Mouse (Mus musculus) forebrain, embryonic 16.5 days (tissue): ENCODE results near the gene Arhgap18. TPM values are rescaled to one million over a fixed set of nuclear protein-coding genes. Genes with fewer than 3 reads are reported as not detected.

Experiments used
- ATAC-seq: fragments of 200-750 bp; cut with Nextera tagmentation; 2 replicates; pipeline ENCODE4 v1.8.0; 2017; ENCODE audit warnings: mild to moderate bottlenecking, moderate library complexity
- H3K27ac ChIP-seq: fragments of 300-500 bp; sonication (generic); 2 replicates; pipeline ENCODE4 v1.5.1; 2014; ENCODE audit warnings: low read length, control low read depth
- H3K27me3 ChIP-seq: fragments of 300-500 bp; sonication (generic); replicated peaks from 2 replicates; pipeline ENCODE4 v1.6.1; 2014; ENCODE audit warnings: low read length; ENCODE audit not compliant: control insufficient read depth, insufficient read depth
- H3K36me3 ChIP-seq: fragments of 300-500 bp; sonication (generic); 2 replicates; pipeline ENCODE4 v1.6.1; 2014; ENCODE audit not compliant: control insufficient read depth, insufficient read depth
- H3K4me1 ChIP-seq: fragments of 300-500 bp; sonication (generic); replicated peaks from 2 replicates; pipeline ENCODE4 v1.6.1; 2014; ENCODE audit warnings: low read length; ENCODE audit not compliant: control insufficient read depth, insufficient read depth
- H3K4me2 ChIP-seq: fragments of 300-500 bp; sonication (generic); 2 replicates; pipeline ENCODE4 v1.6.1; 2014; ENCODE audit warnings: mild to moderate bottlenecking, low read length, control low read depth
- H3K4me3 ChIP-seq: fragments of 300-500 bp; sonication (generic); replicated peaks from 2 replicates; pipeline ENCODE4 v1.5.1; 2014; ENCODE audit warnings: mild to moderate bottlenecking, low read length, control low read depth
- H3K9ac ChIP-seq: fragments of 300-500 bp; sonication (generic); replicated peaks from 2 replicates; pipeline ENCODE4 v1.6.1; 2014; ENCODE audit warnings: low read depth, low read length, control low read depth
- H3K9me3 ChIP-seq: fragments of 300-500 bp; sonication (generic); 2 replicates; pipeline ENCODE4 v1.6.1; 2016; ENCODE audit warnings: low read length; ENCODE audit not compliant: control insufficient read depth
- WGBS: fragments of 180-500 bp; shearing (Covaris S2); extraction: QIAGEN DNeasy Blood & Tissue Kit; methylation state at CpG from one replicate; pipeline ENCODE4 v1.1.7; 2014; 5-methylcytosine and 5-hydroxymethylcytosine counted together
- polyA plus RNA-seq: library from polyadenylated mRNA; unstranded; fragments of >200 nt; fragmentation: Nextera tagmentation; extraction: Ambion mirVana; gene quantifications from 2 replicates; pipeline ENCODE4 v1.2.1, GENCODE M21; 2015

The Arhgap18 gene
- polyA plus RNA-seq, 1 experiment from 2014 or later: 13.2 TPM

DNA sequence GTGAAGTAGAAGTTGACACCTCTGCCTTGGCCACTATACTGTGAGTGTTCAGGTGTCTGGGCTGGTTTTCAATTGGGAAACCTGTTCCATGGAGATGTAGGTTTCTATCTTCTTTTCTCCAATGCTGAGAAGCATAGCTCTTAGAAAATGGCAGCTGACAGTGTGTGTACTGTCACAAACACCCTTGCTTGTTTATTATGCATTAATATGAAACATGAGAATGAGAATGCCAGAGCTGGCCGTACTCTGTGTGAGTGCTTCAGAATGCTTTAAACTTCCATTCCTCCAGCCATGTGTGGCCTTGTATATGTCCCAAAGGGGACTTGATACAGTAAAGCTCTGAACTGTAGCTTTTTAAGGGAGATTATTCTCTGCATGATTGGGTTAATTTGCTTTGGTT is 110.8 kb downstream of the Arhgap18 start:
- no peak for ATAC-seq
- no peak overlapping the region for H3K9ac ChIP-seq
- 84% methylated on average over 1 of the region's 1 CpGs for whole genome bisulfite sequencing
- no peaks in the 10 kb centered on the region for H3K27me3 ChIP-seq
- H3K4me3 ChIP-seq: no peak overlapping the region
- no peaks in the 10 kb centered on the region for H3K9me3 ChIP-seq
- H3K4me1 ChIP-seq: no peaks in the 10 kb centered on the region
- H3K36me3 ChIP-seq: no peaks in the 10 kb centered on the region
- H3K4me2 ChIP-seq: no peak overlapping the region
- no peak overlapping the region for H3K27ac ChIP-seq

DNA sequence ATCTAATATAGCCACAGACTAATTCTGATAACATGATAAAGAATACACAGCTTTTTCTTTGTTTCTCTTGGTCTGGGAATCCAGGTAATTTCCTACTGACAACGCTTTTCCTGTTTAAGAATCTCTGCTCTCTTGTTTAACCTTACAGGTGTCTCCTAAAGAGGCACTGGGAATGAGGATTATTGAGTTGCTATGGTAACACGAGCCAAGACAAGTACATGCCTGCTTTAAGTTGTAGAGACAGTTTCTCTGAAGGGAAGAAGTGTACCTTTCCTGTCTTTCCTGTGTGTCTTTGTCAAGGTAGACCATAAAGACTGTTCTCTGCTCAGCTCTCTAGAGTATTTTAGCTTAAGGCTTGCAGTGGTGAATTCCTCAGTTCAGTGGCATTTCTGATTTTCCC is 117.6 kb downstream of the Arhgap18 start:
- Histone ChIP-seq H3K27ac (no peak overlapping the region), H3K9ac (no peak overlapping the region), H3K36me3 (no peaks in the 10 kb centered on the region), H3K4me1 (no peaks in the 10 kb centered on the region), H3K27me3 (no peaks in the 10 kb centered on the region), H3K4me3 (no peak overlapping the region), H3K4me2 (no peak overlapping the region), H3K9me3 (no peaks in the 10 kb centered on the region)
- WGBS: 55% methylated on average over 2 of the region's 2 CpGs
- ATAC-seq: peak; percentile 49; the same call in 1 of the 2 replicates

DNA sequence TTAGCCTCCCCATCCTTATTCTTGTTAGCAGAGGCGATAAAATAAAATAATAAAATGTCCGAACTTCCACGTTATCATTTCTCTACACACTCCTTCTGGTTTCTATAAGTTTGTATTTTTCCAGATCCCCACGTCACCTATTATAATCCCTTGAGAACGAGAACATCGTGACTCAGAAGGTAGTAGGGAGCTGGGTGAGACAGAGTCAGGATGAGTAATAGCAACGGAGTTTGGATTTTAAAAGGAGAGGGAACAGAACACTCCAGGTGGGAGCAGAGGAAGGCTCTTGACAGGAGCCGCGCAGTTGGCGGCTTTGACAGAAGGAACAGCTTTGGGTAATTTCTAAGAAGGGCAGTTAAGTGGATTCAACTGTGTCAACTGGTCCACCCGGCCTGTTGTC is 124.1 kb downstream of the Arhgap18 start:
- H3K27me3 ChIP-seq: no peaks in the 10 kb centered on the region
- no peak overlapping the region for H3K9ac ChIP-seq
- H3K4me2 ChIP-seq: no peak overlapping the region
- 86% methylated on average over 11 of the region's 11 CpGs for WGBS
- no peaks in the 10 kb centered on the region for H3K36me3 ChIP-seq
- no peaks in the 10 kb centered on the region for H3K9me3 ChIP-seq
- no peak overlapping the region for H3K4me3 ChIP-seq
- no peak overlapping the region for H3K27ac ChIP-seq
- H3K4me1 ChIP-seq: no peaks in the 10 kb centered on the region
- no peak for ATAC-seq

DNA sequence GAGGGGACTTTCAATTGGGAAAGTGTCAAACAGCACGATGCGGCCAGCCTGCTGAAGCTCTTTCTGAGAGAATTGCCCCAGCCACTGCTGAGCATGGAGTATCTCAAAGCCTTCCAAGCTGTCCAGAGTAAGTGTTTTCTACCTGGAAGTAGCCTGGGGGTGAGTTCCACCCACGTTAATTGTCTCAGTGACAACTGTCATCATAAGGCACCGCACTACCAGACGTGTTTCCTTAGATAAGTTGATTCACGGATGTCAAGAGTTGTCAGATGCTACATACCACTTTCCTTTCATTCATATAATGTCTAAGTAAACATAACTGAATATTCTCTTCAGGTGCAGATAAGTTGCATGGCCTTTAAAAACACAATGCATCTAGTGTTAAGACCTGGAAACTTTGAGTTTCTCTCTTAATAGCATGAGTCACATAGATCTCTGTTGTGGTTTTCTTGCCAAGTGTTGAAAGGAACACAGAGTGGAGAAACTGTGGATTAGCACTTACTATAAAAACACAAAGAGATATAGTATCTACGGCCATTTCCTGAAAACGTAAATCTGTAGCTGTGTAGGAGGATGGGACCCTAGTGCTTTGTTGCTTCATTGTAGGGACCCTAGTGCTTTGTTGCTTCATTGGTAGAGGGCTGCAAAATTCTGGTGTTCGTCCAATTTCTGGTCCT is 125.8 kb downstream of the Arhgap18 start:
- Histone ChIP-seq H3K4me3 (no peak overlapping the region), H3K36me3 (no peaks in the 10 kb centered on the region), H3K27me3 (no peaks in the 10 kb centered on the region), H3K27ac (no peak overlapping the region), H3K4me2 (no peak overlapping the region), H3K4me1 (no peaks in the 10 kb centered on the region), H3K9me3 (no peaks in the 10 kb centered on the region), H3K9ac (no peak overlapping the region)
- no peak for ATAC-seq
- 87% methylated on average over 9 of the region's 9 CpGs for WGBS

DNA sequence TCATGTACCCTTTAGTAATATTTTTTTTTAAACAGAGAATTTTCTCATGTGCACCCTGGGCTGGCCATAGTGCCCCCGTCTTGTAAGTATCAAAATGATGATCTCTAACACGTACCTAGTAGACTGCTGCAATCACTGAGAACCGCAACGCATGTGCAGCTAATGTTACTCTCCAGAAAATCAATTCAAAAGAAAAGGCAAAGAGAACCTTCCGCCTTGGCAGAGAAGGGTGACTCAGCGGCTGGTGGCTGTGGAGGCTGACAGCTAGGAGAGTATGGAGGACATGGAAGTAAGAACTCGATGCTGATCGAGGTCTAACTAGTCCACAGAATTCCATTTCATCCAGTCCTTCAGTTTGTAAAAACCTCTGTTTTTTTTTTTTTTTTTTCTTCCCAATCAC is 131.7 kb downstream of the Arhgap18 start:
- no peak for ATAC-seq
- 66% methylated on average over 8 of the region's 8 CpGs for WGBS
- Histone ChIP-seq H3K9ac (no peak overlapping the region), H3K36me3 (no peaks in the 10 kb centered on the region), H3K27me3 (no peaks in the 10 kb centered on the region), H3K9me3 (no peaks in the 10 kb centered on the region), H3K27ac (no peak overlapping the region), H3K4me2 (no peak overlapping the region), H3K4me1 (no peaks in the 10 kb centered on the region), H3K4me3 (no peak overlapping the region)

DNA sequence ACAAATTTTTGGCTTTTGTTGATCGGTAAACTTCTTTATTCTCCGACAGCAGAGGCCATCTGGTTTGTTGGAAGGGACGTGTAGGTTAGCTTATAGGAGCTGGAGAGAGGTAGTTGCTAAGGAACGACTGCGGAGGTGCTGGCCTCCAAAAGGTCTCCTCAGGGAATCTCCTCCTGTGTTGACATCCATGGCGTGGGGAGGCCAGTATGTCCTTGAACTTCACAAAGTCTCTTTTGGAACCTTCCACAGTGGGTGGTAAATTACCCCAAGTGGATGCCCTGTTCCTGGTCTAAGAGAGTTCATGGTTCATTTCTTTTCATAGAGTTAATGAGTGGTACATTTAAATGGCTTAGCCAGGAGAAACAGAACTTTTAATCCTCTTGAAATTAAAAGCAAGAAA is 136.0 kb downstream of the Arhgap18 start:
- H3K36me3 ChIP-seq: no peaks in the 10 kb centered on the region
- H3K27me3 ChIP-seq: no peaks in the 10 kb centered on the region
- 13% methylated on average over 6 of the region's 6 CpGs for WGBS
- no peak overlapping the region for H3K4me3 ChIP-seq
- H3K9ac ChIP-seq: no peak overlapping the region
- H3K4me1 ChIP-seq: no peaks in the 10 kb centered on the region
- H3K9me3 ChIP-seq: no peaks in the 10 kb centered on the region
- no peak overlapping the region for H3K4me2 ChIP-seq
- ATAC-seq: no peak
- H3K27ac ChIP-seq: no peak overlapping the region

DNA sequence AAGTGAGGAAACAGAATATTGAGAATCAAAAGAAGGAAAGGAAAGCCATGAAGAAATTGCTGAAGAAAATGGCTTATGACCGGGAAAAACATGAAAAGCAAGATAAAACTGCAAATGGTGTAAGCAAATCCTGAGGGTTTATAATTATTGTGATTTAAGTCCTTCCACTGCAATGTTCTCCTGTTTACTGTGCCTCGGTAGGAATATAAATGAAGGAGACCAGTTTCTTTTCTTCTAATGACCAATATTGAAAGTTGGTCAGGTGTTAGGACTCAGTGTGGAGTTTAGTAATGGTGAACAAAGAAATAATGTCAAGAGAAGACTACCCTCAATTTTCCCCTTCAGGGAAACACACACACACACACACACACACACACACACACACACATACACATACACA is 136.5 kb downstream of the Arhgap18 start:
- Histone ChIP-seq H3K4me3 (no peak overlapping the region), H3K36me3 (no peaks in the 10 kb centered on the region), H3K9ac (no peak overlapping the region), H3K27ac (no peak overlapping the region), H3K4me1 (no peaks in the 10 kb centered on the region), H3K27me3 (no peaks in the 10 kb centered on the region), H3K9me3 (no peaks in the 10 kb centered on the region), H3K4me2 (no peak overlapping the region)
- 25% methylated on average over 2 of the region's 2 CpGs for WGBS
- no peak for ATAC-seq

DNA sequence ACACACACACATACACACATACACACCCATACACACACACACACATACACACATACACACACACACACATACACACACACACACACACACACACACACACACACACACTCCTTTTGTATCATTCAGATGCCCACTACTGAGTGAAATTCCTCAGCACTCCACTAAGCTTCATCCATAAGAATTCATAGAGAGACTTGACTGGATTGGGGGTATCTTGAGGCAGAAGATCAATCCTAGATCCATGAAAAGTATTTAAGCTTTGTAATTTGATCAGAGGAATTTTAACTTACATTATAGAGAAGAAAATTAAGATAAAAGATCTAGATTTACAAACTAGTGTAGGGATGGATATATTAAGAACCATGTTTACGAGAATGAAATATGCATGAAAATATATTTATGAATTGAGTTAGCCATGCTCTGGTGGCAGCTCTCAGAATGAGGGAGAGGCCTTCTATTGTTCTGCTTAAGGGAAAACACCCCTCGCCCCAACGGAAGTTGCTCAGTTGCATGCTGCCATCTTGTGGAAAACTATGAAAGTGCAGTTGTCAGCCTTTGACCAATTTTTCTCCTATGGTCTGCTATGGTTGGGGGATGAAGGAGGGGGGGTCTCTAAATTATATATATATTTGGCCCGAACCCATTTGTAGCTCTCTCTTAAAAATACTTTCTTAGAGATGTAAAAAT is 137.2 kb downstream of the Arhgap18 start:
- H3K9me3 ChIP-seq: no peaks in the 10 kb centered on the region
- H3K36me3 ChIP-seq: no peaks in the 10 kb centered on the region
- peak; percentile 94 for ATAC-seq
- no peaks in the 10 kb centered on the region for H3K4me1 ChIP-seq
- 3% methylated on average over 4 of the region's 4 CpGs for WGBS
- H3K27ac ChIP-seq: no peak overlapping the region
- no peak overlapping the region for H3K9ac ChIP-seq
- H3K4me3 ChIP-seq: no peak overlapping the region
- H3K4me2 ChIP-seq: no peak overlapping the region
- no peaks in the 10 kb centered on the region for H3K27me3 ChIP-seq

DNA sequence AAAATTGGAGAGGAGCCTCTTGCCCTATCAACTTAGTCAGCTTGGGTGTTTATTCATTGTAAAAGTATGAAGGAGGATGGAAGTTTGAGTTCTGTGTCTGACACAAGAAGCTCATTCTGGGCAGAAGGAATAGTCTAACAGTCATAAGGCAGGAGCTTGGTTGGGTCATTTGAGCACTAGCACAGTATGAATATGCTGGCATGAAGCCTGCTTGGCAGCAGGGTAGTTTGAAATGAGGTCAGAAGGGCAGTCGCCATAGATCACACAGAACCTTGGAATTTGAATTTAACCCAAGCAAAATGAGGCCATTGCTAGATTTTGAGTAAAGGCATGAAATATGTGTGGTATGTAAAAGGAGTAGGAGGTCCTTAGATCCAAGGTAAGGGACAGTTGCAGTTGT is 139.9 kb downstream of the Arhgap18 start:
- Histone ChIP-seq H3K9me3 (no peaks in the 10 kb centered on the region), H3K4me1 (no peaks in the 10 kb centered on the region), H3K4me3 (no peak overlapping the region), H3K9ac (no peak overlapping the region), H3K4me2 (no peak overlapping the region), H3K27me3 (no peaks in the 10 kb centered on the region), H3K27ac (no peak overlapping the region), H3K36me3 (no peaks in the 10 kb centered on the region)
- 88% methylated on average over 1 of the region's 1 CpGs for WGBS
- no peak for ATAC-seq
